Mouse (Mus musculus) cerebellum, adult 2 months (tissue): ENCODE data around the gene Pars2.

ENCODE experiments used
- CTCF ChIP-seq: fragments of 200-500 bp; IDR thresholded peaks from 2 replicates; pipeline ENCODE4 v1.5.1; 2011; ENCODE audit warnings: low read depth, mild to moderate bottlenecking, control low read depth, low read length, moderate library complexity, borderline replicate concordance; ENCODE audit not compliant: insufficient read depth
- POLR2A ChIP-seq: fragments of 200-500 bp; IDR thresholded peaks from 2 replicates; pipeline ENCODE4 v1.6.1; 2011; ENCODE audit warnings: low read length, control low read depth, borderline replicate concordance; ENCODE audit not compliant: insufficient read depth

GRCm38 (mm10) chr4:106644218-106644610 is 6.7 kb upstream of the Pars2 start:
- TF ChIP-seq CTCF: no peak
- TF ChIP-seq POLR2A: no peak
